Mouse (Mus musculus) G1E (cell line): Measurements from ENCODE around the gene Nlgn1.

Source experiments
- CTCF ChIP-seq: IDR thresholded peaks from 2 replicates; pipeline ENCODE4 v1.5.1; 2012; ENCODE audit warnings: low read depth, low read length, inconsistent platforms, mixed read lengths
- TAL1 ChIP-seq: conservative IDR thresholded peaks from 2 replicates; pipeline ENCODE4 v1.6.1; 2012; ENCODE audit warnings: low read depth, low read length, inconsistent platforms, mixed read lengths

- TF ChIP-seq TAL1 (no peak), CTCF (no peak)
Measured at GRCm38 (mm10) chr3:25869161-25869560, 463.1 kb downstream of the Nlgn1 start.
